11 mouse cellular contexts compared by ENCODE assay signal in the genomic region with DNA sequence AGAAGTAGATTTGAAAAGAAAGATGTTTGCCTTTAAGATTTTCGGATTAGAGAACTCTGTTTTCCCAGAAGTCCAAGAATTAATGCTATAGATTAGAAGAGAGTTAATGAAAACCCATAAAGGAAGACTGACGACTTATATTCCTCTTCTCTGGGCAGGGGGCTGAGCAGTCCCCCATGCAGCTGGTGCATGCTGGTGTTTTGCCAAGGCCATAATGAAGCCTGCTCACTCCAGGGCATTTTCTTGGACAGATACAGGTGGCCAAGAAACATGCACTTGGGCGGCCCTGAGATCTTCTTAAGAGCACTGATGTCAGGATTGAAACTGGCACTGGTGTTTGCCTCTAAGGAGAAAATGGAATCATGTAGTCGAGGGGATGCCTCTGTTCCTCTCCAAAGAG.
DNase-seq lines count a peak whose midpoint lies in the region; ATAC-seq and TF ChIP-seq lines count a peak whose summit lies in the region.
"Had no signal": no experiment of that assay in that cellular context is flagged by ENCODE, and none has a peak within 500 bp of the region (broad histone marks: within the 10 kb centered on the region; RNA-seq: fewer than 3 reads in every experiment).

No protein-coding gene starts in this region.

- intact Hi-C loops in left cerebral cortex, adult 2 months (cut with DNase I), result loop anchor here (2.0 to 5.0 kb wide), 2 partner anchors 70 to 774 kb away; no protein-coding TSS in a partner anchor

- H3K4me3 ChIP-seq in left cerebral cortex, adult 2 months, result no peak overlapping the region
- no peak overlapping the region for H3K4me3 ChIP-seq in hindbrain, embryonic 10.5 days
- peak overlapping the region; percentile 31; the same call in 1 of the 2 replicates for H3K4me3 ChIP-seq in midbrain, embryonic 15.5 days
- H3K4me3 ChIP-seq: lung, embryonic 15.5 days had no signal

- H3K4me2 ChIP-seq in midbrain, embryonic 15.5 days, result no peak overlapping the region; the same call in 1 of the 2 replicates
- H3K4me2 ChIP-seq: heart, embryonic 11.5 days; lung, embryonic 15.5 days had no signal

- H3K27ac ChIP-seq in left cerebral cortex, adult 2 months, result peak overlapping the region; percentile 75
- 0 out of 2 replicates have a peak overlapping the region, but pooled peaks have one; percentile 56 for H3K27ac ChIP-seq in hindbrain, embryonic 10.5 days
- peak overlapping the region; percentile 82 for H3K27ac ChIP-seq in midbrain, embryonic 15.5 days
- H3K27ac ChIP-seq: lung, embryonic 15.5 days had no signal

- WGBS in hindbrain, embryonic 10.5 days, result 79% methylated on average over 4 of the region's 4 CpGs
- whole genome bisulfite sequencing in midbrain, embryonic 15.5 days, result 39% methylated on average over 4 of the region's 4 CpGs

- no peaks in the 10 kb centered on the region for H3K27me3 ChIP-seq in hindbrain, embryonic 10.5 days (ENCODE audit: insufficient read depth, poor library complexity, severe bottlenecking)
- no peaks in the 10 kb centered on the region for H3K27me3 ChIP-seq in midbrain, embryonic 15.5 days (replicated peaks)
- H3K27me3 ChIP-seq: lung, embryonic 15.5 days had no signal

- H3K36me3 ChIP-seq in hindbrain, embryonic 10.5 days, result no peaks in the 10 kb centered on the region
- H3K36me3 ChIP-seq in midbrain, embryonic 15.5 days (replicated peaks), result no peaks in the 10 kb centered on the region
- H3K36me3 ChIP-seq: lung, embryonic 15.5 days had no signal

- peaks cover 22% of the 10 kb centered on the region for H3K4me1 ChIP-seq in hindbrain, embryonic 10.5 days (replicated peaks)
- peaks cover 18% of the 10 kb centered on the region; the same call in 1 of the 2 replicates for H3K4me1 ChIP-seq in midbrain, embryonic 15.5 days
- H3K4me1 ChIP-seq: lung, embryonic 15.5 days had no signal

- H3K9me3 ChIP-seq in hindbrain, embryonic 10.5 days, result no peaks in the 10 kb centered on the region
- H3K9me3 ChIP-seq in midbrain, embryonic 15.5 days, result no peaks in the 10 kb centered on the region
- H3K9me3 ChIP-seq: lung, embryonic 15.5 days had no signal

- no peak for TF ChIP-seq CTCF in left cerebral cortex, adult 2 months (IDR thresholded peaks at IDR 0.05)

- ATAC-seq in midbrain, embryonic 15.5 days (replicated peaks), result no peak
- ATAC-seq: inflammation-experienced regulatory T-cells, adult 6 months had no signal

- H3K9ac ChIP-seq in midbrain, embryonic 15.5 days, result no peak overlapping the region
- H3K9ac ChIP-seq: lung, embryonic 15.5 days had no signal

- DNase-seq in left cerebral cortex, adult 2 months (ENCODE audit: extremely low spot score in 1 of 2, low spot score in 2 of 2), result no peak
- DNase-seq in left cerebral cortex, adult 18-20 months (ENCODE audit: low spot score in 2 of 2), result no peak
- DNase-seq in cerebellum, adult 9-11 months, result peak; percentile 42
- DNase-seq in hindbrain, embryonic 10.5 days (ENCODE audit: low spot score), result no peak
- DNase-seq in spleen, postnatal 10 days (ENCODE audit: low spot score in 2 of 2), result no peak
- no peak for DNase-seq in left cerebral cortex, adult 8-10 months (ENCODE audit: low spot score in 2 of 2)
- no peak for DNase-seq in spleen, adult 18-20 months
